In the genomic region with DNA sequence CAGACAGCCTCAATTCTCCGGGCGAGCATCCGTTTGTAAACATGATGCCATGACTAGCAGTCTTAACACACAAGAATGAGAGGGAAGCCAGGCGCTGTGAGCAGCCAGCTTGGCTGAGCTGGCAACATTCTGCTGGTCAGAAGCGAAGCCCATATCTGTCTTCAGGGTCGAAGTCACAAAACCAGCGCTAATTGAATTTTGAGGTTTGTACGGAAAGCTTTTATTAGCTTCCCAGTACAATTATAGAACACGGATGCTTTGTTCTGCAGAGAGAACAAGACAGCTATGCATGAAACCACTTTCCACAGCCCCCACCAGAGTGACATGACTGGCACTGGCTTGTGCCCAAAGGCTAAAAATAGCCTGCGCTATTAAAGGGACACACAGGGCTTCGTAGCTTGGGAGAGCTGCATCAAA, we compare ENCODE assay signal across 9 mouse cellular contexts.
A peak's percentile ranks its signal among the peaks of the same experiment; 100 is the strongest.
DNase-seq lines count a peak whose midpoint lies in the region; ATAC-seq lines count a peak whose summit lies in the region.
"Had no signal": no experiment of that assay in that cellular context is flagged by ENCODE, and none has a peak within 500 bp of the region (broad histone marks: within the 10 kb centered on the region; RNA-seq: fewer than 3 reads in every experiment).

No protein-coding gene starts in this region.

- peak overlapping the region; percentile 50 for H3K27ac ChIP-seq in hindbrain, embryonic 13.5 days
- no peak overlapping the region for H3K27ac ChIP-seq in hindbrain, embryonic 12.5 days
- peak overlapping the region; percentile 96 for H3K27ac ChIP-seq in heart, embryonic 15.5 days
- H3K27ac ChIP-seq in kidney, embryonic 16.5 days (ENCODE audit: low read length), result no peak overlapping the region

- 66% methylated on average over 11 of the region's 11 CpGs for WGBS in hindbrain, embryonic 13.5 days
- 81% methylated on average over 11 of the region's 11 CpGs for WGBS in hindbrain, embryonic 12.5 days
- 39% methylated on average over 11 of the region's 11 CpGs for WGBS in heart, embryonic 15.5 days
- 85% methylated on average over 11 of the region's 11 CpGs for WGBS in kidney, embryonic 16.5 days

- no peaks in the 10 kb centered on the region for H3K9me3 ChIP-seq in hindbrain, embryonic 13.5 days
- no peaks in the 10 kb centered on the region for H3K9me3 ChIP-seq in hindbrain, embryonic 12.5 days (replicated peaks)
- H3K9me3 ChIP-seq in heart, embryonic 15.5 days (replicated peaks), result no peaks in the 10 kb centered on the region
- no peaks in the 10 kb centered on the region for H3K9me3 ChIP-seq in kidney, embryonic 16.5 days (ENCODE audit: low read length)

- peak; percentile 81 to 85 for DNase-seq in cerebellum, postnatal 36 days
- peak; percentile 62 to 75 for DNase-seq in left cerebral cortex, postnatal 25 days (ENCODE audit: low spot score in 2 of 2)
- no peak for DNase-seq in embryo, embryonic 10.5 days (ENCODE audit: low spot score)

- H3K9ac ChIP-seq in hindbrain, embryonic 13.5 days, result no peak overlapping the region
- H3K9ac ChIP-seq in hindbrain, embryonic 12.5 days, result no peak overlapping the region
- no peak overlapping the region for H3K9ac ChIP-seq in heart, embryonic 15.5 days
- H3K9ac ChIP-seq in kidney, embryonic 16.5 days (replicated peaks; ENCODE audit: low read length), result no peak overlapping the region

- peaks cover 12% of the 10 kb centered on the region for H3K36me3 ChIP-seq in hindbrain, embryonic 13.5 days
- H3K36me3 ChIP-seq in hindbrain, embryonic 12.5 days, result no peaks in the 10 kb centered on the region
- no peaks in the 10 kb centered on the region for H3K36me3 ChIP-seq in heart, embryonic 15.5 days
- H3K36me3 ChIP-seq in kidney, embryonic 16.5 days (ENCODE audit: insufficient read depth, low read length), result no peaks in the 10 kb centered on the region

- 0 out of 2 replicates have a peak overlapping the region, but pooled peaks have one; percentile 3 for H3K4me2 ChIP-seq in hindbrain, embryonic 13.5 days
- no peak overlapping the region for H3K4me2 ChIP-seq in hindbrain, embryonic 12.5 days (replicated peaks)
- H3K4me2 ChIP-seq in heart, embryonic 15.5 days, result peak overlapping the region; percentile 51
- H3K4me2 ChIP-seq in kidney, embryonic 16.5 days (replicated peaks; ENCODE audit: low read depth, low read length), result no peak overlapping the region

- H3K4me3 ChIP-seq in hindbrain, embryonic 13.5 days, result no peak overlapping the region
- H3K4me3 ChIP-seq in hindbrain, embryonic 12.5 days, result no peak overlapping the region
- H3K4me3 ChIP-seq in heart, embryonic 15.5 days, result peak overlapping the region; percentile 23
- H3K4me3 ChIP-seq in kidney, embryonic 16.5 days (ENCODE audit: low read length), result no peak overlapping the region

- intact Hi-C loops in left cerebral cortex, postnatal 25 days (cut with DNase I), result no loop called here

- 0 out of 2 replicates have a peak, but pooled peaks cover 6% of the 10 kb centered on the region for H3K4me1 ChIP-seq in hindbrain, embryonic 13.5 days (replicated peaks)
- no peaks in the 10 kb centered on the region for H3K4me1 ChIP-seq in hindbrain, embryonic 12.5 days
- H3K4me1 ChIP-seq in heart, embryonic 15.5 days (replicated peaks), result peaks cover 15% of the 10 kb centered on the region
- H3K4me1 ChIP-seq in kidney, embryonic 16.5 days (ENCODE audit: insufficient read depth, low read length), result no peaks in the 10 kb centered on the region

- H3K27me3 ChIP-seq in hindbrain, embryonic 13.5 days, result no peaks in the 10 kb centered on the region
- H3K27me3 ChIP-seq in hindbrain, embryonic 12.5 days, result no peaks in the 10 kb centered on the region
- no peaks in the 10 kb centered on the region for H3K27me3 ChIP-seq in heart, embryonic 15.5 days
- no peaks in the 10 kb centered on the region for H3K27me3 ChIP-seq in kidney, embryonic 16.5 days (ENCODE audit: insufficient read depth, low read length)
- H3K27me3 ChIP-seq: CH12.LX had no signal

- ATAC-seq in hindbrain, embryonic 13.5 days (ENCODE audit: low FRiP score), result peak; percentile 80
- ATAC-seq in hindbrain, embryonic 12.5 days (ENCODE audit: low FRiP score), result no peak
- peak; percentile 89 for ATAC-seq in heart, embryonic 15.5 days (replicated peaks; ENCODE audit: insufficient number of reproducible peaks, insufficient read depth, low FRiP score, low read depth)
- ATAC-seq in CD4-positive, CD25-positive, alpha-beta regulatory T cell, adult 4 months, result no peak
- no peak for ATAC-seq in kidney, embryonic 16.5 days (ENCODE audit: low FRiP score, low TSS enrichment)

Comparison
In these comparisons a context has a peak if more than half of its experiments do, and no peak if none do; other contexts are left out.
1. ATAC-seq: peak in hindbrain, embryonic 13.5 days (single experiment) and heart, embryonic 15.5 days (single experiment); none in hindbrain, embryonic 12.5 days (single experiment), CD4-positive, CD25-positive, alpha-beta regulatory T cell, adult 4 months (single experiment) and kidney, embryonic 16.5 days (single experiment).
2. H3K27ac ChIP-seq: peak in hindbrain, embryonic 13.5 days (single experiment) and heart, embryonic 15.5 days (single experiment); none in hindbrain, embryonic 12.5 days (single experiment) and kidney, embryonic 16.5 days (single experiment).
3. H3K4me2 ChIP-seq: peak in hindbrain, embryonic 13.5 days (single experiment) and heart, embryonic 15.5 days (single experiment); none in hindbrain, embryonic 12.5 days (single experiment) and kidney, embryonic 16.5 days (single experiment).